Mouse (Mus musculus) heart, adult 2 months (tissue): ENCODE results near the gene Pdcd7. TPM values are rescaled to one million over a fixed set of nuclear protein-coding genes. Genes with fewer than 3 reads are reported as not detected.

ENCODE experiments used
- DNase-seq, 2 experiments: peaks; one replicate each; pipeline ENCODE4 v3.0.0; 2021
- H3K27ac ChIP-seq: fragments of 200-600 bp; 2 replicates; pipeline ENCODE4 v1.8.1; 2022
- H3K27me3 ChIP-seq: fragments of 200-500 bp; 2 replicates; pipeline ENCODE4 v1.6.1; 2012; ENCODE audit warnings: mild to moderate bottlenecking, low read length, inconsistent platforms, mixed read lengths; ENCODE audit not compliant: control insufficient read depth, insufficient read depth
- H3K36me3 ChIP-seq: fragments of 200-500 bp; 2 replicates; pipeline ENCODE4 v1.6.1; 2012; ENCODE audit warnings: low read length, inconsistent platforms; ENCODE audit not compliant: control insufficient read depth, insufficient read depth
- H3K4me1 ChIP-seq: fragments of 200-500 bp; 2 replicates; pipeline ENCODE4 v1.6.1; 2011; ENCODE audit warnings: low read length; ENCODE audit not compliant: control insufficient read depth, insufficient read depth
- H3K4me3 ChIP-seq: fragments of 200-600 bp; 2 replicates; pipeline ENCODE4 v1.8.1; 2022
- H3K79me2 ChIP-seq: fragments of 200-500 bp; replicated peaks from 2 replicates; pipeline ENCODE4 v1.6.1; 2012; ENCODE audit warnings: mild to moderate bottlenecking, inconsistent platforms, low read length, moderate library complexity, mixed read lengths; ENCODE audit not compliant: control insufficient read depth, insufficient read depth
- H3K9ac ChIP-seq: fragments of 200-500 bp; 2 replicates; pipeline ENCODE4 v1.6.1; 2012; ENCODE audit warnings: low read depth, mild to moderate bottlenecking, control low read depth, inconsistent platforms, low read length, mixed read lengths
- CTCF ChIP-seq: fragments of 200-600 bp; IDR thresholded peaks from 2 replicates; pipeline ENCODE4 v1.8.1; 2022; ENCODE audit warnings: antibody characterized with exemption, mild to moderate bottlenecking, moderate library complexity
- EP300 ChIP-seq: fragments of 200-500 bp; IDR thresholded peaks from 2 replicates; pipeline ENCODE4 v1.6.1; 2011; ENCODE audit warnings: low read depth, low read length, control low read depth; ENCODE audit not compliant: insufficient read depth
- POLR2A ChIP-seq: fragments of 200-500 bp; IDR thresholded peaks from 2 replicates; pipeline ENCODE4 v1.6.1; 2011; ENCODE audit warnings: mild to moderate bottlenecking, low read depth, low read length, control low read depth; ENCODE audit not compliant: insufficient read depth
- WGBS: fragments of 180-500 bp; shearing (Covaris S2); methylation state at CpG from one replicate; pipeline ENCODE4 v1.1.7; 2018; 5-methylcytosine and 5-hydroxymethylcytosine counted together
- intact Hi-C: fragments of 180-260 bp; cut with DNase I; formaldehyde crosslinking; loops from one replicate; pipeline ENCODE4 v1.15.1; 2025
- polyA plus RNA-seq: library from polyadenylated mRNA; depleted of rRNA; stranded (reverse); fragments of >200 nt; gene quantifications from 2 replicates; pipeline ENCODE4 v1.2.3, GENCODE M21; 2012
- total RNA-seq, 2 experiments: library from RNA; stranded (reverse); gene quantifications; 2 replicates each; pipeline ENCODE4 v1.2.3; 2021

Pdcd7 gene
- total and polyA plus RNA-seq, 3 experiments, result 6.6 to 13.9 (median 13.6) TPM

DNA sequence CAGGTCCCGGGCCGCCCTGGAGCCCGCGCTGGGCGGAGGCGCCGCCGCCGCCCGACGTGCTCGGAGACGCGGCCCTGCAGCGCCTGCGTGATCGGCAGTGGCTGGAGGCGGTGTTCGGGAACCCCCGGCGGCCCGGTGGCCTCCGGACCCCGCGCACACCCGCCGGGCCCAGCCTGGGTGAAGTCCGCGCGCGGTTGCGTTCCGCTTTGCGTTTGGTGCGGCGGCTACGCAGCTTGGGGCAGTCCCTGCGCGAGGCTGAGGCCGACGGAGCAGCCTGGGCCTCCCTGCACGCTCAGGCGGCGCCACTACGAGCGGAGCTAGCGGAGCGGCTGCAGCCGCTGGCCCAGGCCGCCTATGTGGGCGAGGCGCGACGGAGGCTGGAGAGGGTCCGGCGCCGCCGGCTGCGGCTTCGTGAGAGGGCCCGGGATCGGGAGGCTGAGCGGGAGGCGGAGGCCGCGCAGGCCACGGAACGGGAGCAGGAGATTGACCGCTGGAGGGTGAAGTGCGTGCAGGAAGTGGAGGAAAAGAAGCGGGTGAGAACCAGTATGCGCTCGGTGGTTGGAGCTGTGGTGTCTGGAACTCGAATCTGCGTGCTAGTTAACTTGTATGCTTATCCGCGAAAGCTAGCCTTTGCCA is 690 bp downstream of the Pdcd7 start:
- TF ChIP-seq CTCF, result no peak
- no peak for TF ChIP-seq EP300
- TF ChIP-seq POLR2A, result no peak
- Histone ChIP-seq H3K4me1 (peaks cover 6% of the 10 kb centered on the region), H3K36me3 (peaks cover 6% of the 10 kb centered on the region), H3K79me2 (peaks cover 2% of the 10 kb centered on the region; the same call in 1 of the 2 replicates), H3K27me3 (no peaks in the 10 kb centered on the region), H3K4me3 (peak overlapping the region; percentile 80), H3K9ac (peak overlapping the region; percentile 99), H3K27ac (peak overlapping the region; percentile 91)
- under 1% methylated on average over 77 of the region's 77 CpGs for WGBS
- intact Hi-C loops, result loop anchor here (5.0 kb wide), 1 partner anchor 54 kb away; the partner anchor contains the start of gene Clpx
- peak; percentile 60 to 63 for DNase-seq

- intact Hi-C loops, result loop anchor here (5.0 kb wide), 1 partner anchor 55 kb away; the partner anchor contains the start of gene Clpx
- H3K79me2 ChIP-seq, result peaks cover 2% of the 10 kb centered on the region; the same call in 1 of the 2 replicates
These were observed 1.4 kb downstream of the Pdcd7 start for GRCm38 (mm10) chr9:65347112-65347850.

DNA sequence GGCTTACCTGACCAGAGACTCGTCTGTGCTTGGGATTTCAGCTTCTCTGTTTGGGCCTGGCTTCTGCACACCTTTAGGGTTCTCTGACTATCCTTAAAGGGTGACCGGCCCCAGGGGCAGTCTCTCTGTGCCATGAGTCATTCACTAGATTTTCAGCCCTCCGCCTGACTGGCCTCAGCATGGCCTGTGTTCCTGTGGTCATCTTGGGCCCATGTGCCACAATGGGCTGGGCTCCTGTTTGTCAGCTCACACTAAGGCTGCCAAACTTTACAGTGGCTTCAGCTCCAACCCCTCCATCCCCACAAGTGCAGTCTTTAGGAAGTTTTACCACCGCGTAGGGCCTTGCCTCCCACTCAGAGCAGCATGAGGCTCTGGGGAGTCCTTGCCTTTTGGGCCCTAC is 7.3 kb downstream of the Pdcd7 start:
- no peak overlapping the region for H3K9ac ChIP-seq

More at GRCm38 (mm10) chr9:65347112-65347850, 1.4 kb downstream of the Pdcd7 start:
- Histone ChIP-seq H3K4me3 (peak overlapping the region; percentile 80), H3K4me1 (peaks cover 6% of the 10 kb centered on the region), H3K27ac (peak overlapping the region; percentile 91), H3K36me3 (peaks cover 6% of the 10 kb centered on the region), H3K9ac (peak overlapping the region; percentile 99), H3K27me3 (no peaks in the 10 kb centered on the region)
- DNase-seq, result no peak
- TF ChIP-seq CTCF (no peak), EP300 (no peak), POLR2A (no peak)
- WGBS, result 8% methylated on average over 8 of the region's 8 CpGs

DNA sequence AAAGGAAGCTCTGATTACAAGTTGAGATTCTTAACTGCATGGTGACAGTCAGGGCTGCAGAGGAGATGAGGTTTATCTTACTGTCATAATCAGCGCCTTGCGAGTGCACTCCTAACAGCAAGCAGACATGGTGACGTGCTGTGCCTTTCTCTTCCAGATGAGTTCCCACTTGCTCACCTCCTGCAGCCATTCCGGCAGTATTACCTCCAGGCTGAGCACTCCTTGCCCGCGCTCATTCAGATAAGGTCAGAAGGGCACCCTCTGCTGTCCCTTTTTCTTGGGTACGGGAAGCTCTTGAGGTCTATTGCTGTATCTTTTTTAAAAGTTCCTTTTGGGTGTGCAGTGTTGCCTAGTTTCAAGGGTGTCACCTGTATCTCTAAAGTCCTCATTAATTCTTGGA is 10.7 kb downstream of the Pdcd7 start:
- no peak for DNase-seq
- TF ChIP-seq POLR2A (no peak), CTCF (no peak), EP300 (no peak)
- H3K36me3 ChIP-seq, result peaks cover 13% of the 10 kb centered on the region
- 86% methylated on average over 7 of the region's 7 CpGs for WGBS
- peaks cover 2% of the 10 kb centered on the region; the same call in 1 of the 2 replicates for H3K4me1 ChIP-seq
- no peak overlapping the region for H3K9ac ChIP-seq
- no peak overlapping the region for H3K4me3 ChIP-seq
- H3K27me3 ChIP-seq, result no peaks in the 10 kb centered on the region
- H3K79me2 ChIP-seq, result no peaks in the 10 kb centered on the region
- intact Hi-C loops, result no loop called here
- H3K27ac ChIP-seq, result no peak overlapping the region

More for the DNA sequence above, 7.3 kb downstream of the Pdcd7 start:
- Histone ChIP-seq H3K27me3 (no peaks in the 10 kb centered on the region), H3K36me3 (peaks cover 7% of the 10 kb centered on the region; the same call in 1 of the 2 replicates), H3K79me2 (0 out of 2 replicates have a peak, but pooled peaks cover 2% of the 10 kb centered on the region), H3K4me1 (peaks cover 2% of the 10 kb centered on the region), H3K4me3 (no peak overlapping the region), H3K27ac (no peak overlapping the region)
- WGBS, result 73% methylated on average over 5 of the region's 5 CpGs
- no peak for DNase-seq
- intact Hi-C loops, result no loop called here
- TF ChIP-seq POLR2A, result no peak
- no peak for TF ChIP-seq CTCF
- TF ChIP-seq EP300, result no peak

DNA sequence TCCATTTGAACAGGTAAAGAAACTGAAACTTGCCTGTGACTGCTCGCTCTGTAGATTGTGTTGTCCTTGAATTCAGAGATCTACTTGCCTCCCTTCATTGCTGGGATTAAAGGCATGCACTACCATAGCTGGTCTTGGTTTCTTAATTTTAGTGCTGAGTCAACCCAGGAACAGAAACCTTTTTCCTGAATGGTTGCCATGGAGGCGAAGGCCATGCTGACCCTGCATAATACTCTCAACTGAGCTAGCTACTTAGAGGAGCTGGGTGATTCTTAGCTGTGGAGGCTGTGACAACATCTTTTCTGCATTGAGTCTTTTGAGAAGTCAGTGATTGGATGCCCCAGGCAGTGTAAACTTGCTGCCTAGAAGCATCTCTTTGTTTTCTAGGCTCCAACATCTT is 11.1 kb downstream of the Pdcd7 start:
- Histone ChIP-seq H3K36me3 (peaks cover 13% of the 10 kb centered on the region), H3K9ac (no peak overlapping the region), H3K4me1 (peaks cover 2% of the 10 kb centered on the region; the same call in 1 of the 2 replicates), H3K79me2 (no peaks in the 10 kb centered on the region), H3K27ac (no peak overlapping the region), H3K4me3 (no peak overlapping the region), H3K27me3 (no peaks in the 10 kb centered on the region)
- no peak for DNase-seq
- WGBS, result 78% methylated on average over 2 of the region's 2 CpGs
- intact Hi-C loops, result no loop called here
- TF ChIP-seq CTCF, result no peak
- no peak for TF ChIP-seq POLR2A
- TF ChIP-seq EP300, result no peak
